ENCODE assay signal across 1 mouse cellular context in the genomic region with DNA sequence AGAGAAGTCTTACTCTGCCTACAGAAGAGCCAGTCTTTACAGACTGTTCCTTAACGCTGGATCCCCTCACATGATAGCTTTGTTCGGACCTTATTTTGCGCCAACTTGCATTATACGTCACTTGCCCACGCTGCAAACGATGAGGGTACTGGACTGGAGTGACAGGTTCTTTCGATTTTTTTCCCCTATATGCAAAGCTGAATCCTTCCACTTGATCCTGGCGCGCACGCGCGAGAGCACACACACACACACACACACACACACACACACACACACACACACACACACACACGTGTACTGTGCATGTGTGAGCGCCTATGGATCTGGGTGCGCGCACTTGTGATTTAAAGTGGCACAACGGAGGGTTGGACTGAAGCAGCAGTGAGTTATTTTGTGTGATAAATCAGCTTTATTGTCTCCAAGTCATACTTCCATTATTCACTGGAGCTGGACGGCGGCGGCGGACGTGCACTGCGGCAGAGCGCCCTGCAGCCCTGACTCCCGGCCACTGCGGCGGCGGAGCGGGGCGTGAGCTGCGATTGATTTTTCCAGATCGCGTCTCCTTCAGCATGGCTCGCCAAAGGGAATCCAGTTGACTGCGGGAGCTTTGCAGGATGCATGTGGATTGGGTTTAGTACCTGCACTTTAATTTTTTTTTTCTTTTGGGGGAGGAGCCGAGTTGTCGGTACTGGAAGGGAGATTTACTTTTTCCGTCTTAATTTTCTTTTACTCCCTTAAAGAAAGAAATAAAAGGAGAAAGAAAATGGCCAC.
TF ChIP-seq lines count a peak whose summit lies in the region.

No protein-coding gene starts in this region.

TF ChIP-seq in ES-E14, 5 proteins besides CTCF, POLR2A, EP300 and RAD21 (continued from another document):
- TF ChIP-seq ZC3H11A (IDR thresholded peaks at IDR 0.05; ENCODE audit: borderline replicate concordance, low read depth, low read length) (no peak), MAFK (IDR thresholded peaks at IDR 0.05; ENCODE audit: insufficient read depth, low read depth, low read length) (no peak), ZNF384 (IDR thresholded peaks at IDR 0.05; ENCODE audit: low read depth, low read length) (no peak), CHD2 (IDR thresholded peaks at IDR 0.05; ENCODE audit: low read depth, low read length) (no peak)
